Mouse (Mus musculus) forebrain, embryonic 16.5 days (tissue): ENCODE measurements around the gene Zfp120. TPM values are rescaled to one million over a fixed set of nuclear protein-coding genes. Genes with fewer than 3 reads are reported as not detected.
"Not testable (repeated sequence)": the region's sequence is repeated elsewhere in the genome, so short reads cannot be mapped to it uniquely, and the experiment has no call there.

Experiments
- ATAC-seq: fragments of 200-750 bp; cut with Nextera tagmentation; 2 replicates; pipeline ENCODE4 v1.8.0; 2017; ENCODE audit warnings: mild to moderate bottlenecking, moderate library complexity
- H3K27ac ChIP-seq: fragments of 300-500 bp; sonication (generic); 2 replicates; pipeline ENCODE4 v1.5.1; 2014; ENCODE audit warnings: low read length, control low read depth
- H3K27me3 ChIP-seq: fragments of 300-500 bp; sonication (generic); replicated peaks from 2 replicates; pipeline ENCODE4 v1.6.1; 2014; ENCODE audit warnings: low read length; ENCODE audit not compliant: control insufficient read depth, insufficient read depth
- H3K36me3 ChIP-seq: fragments of 300-500 bp; sonication (generic); 2 replicates; pipeline ENCODE4 v1.6.1; 2014; ENCODE audit not compliant: control insufficient read depth, insufficient read depth
- H3K4me1 ChIP-seq: fragments of 300-500 bp; sonication (generic); replicated peaks from 2 replicates; pipeline ENCODE4 v1.6.1; 2014; ENCODE audit warnings: low read length; ENCODE audit not compliant: control insufficient read depth, insufficient read depth
- H3K4me2 ChIP-seq: fragments of 300-500 bp; sonication (generic); 2 replicates; pipeline ENCODE4 v1.6.1; 2014; ENCODE audit warnings: mild to moderate bottlenecking, low read length, control low read depth
- H3K4me3 ChIP-seq: fragments of 300-500 bp; sonication (generic); replicated peaks from 2 replicates; pipeline ENCODE4 v1.5.1; 2014; ENCODE audit warnings: mild to moderate bottlenecking, low read length, control low read depth
- H3K9ac ChIP-seq: fragments of 300-500 bp; sonication (generic); replicated peaks from 2 replicates; pipeline ENCODE4 v1.6.1; 2014; ENCODE audit warnings: low read depth, low read length, control low read depth
- H3K9me3 ChIP-seq: fragments of 300-500 bp; sonication (generic); 2 replicates; pipeline ENCODE4 v1.6.1; 2016; ENCODE audit warnings: low read length; ENCODE audit not compliant: control insufficient read depth
- WGBS: fragments of 180-500 bp; shearing (Covaris S2); extraction: QIAGEN DNeasy Blood & Tissue Kit; methylation state at CpG from one replicate; pipeline ENCODE4 v1.1.7; 2014; 5-methylcytosine and 5-hydroxymethylcytosine counted together
- polyA plus RNA-seq: library from polyadenylated mRNA; unstranded; fragments of >200 nt; fragmentation: Nextera tagmentation; extraction: Ambion mirVana; gene quantifications from 2 replicates; pipeline ENCODE4 v1.2.1, GENCODE M21; 2015

The Zfp120 gene
- 12.2 and 13.1 TPM in 2 replicates for polyA plus RNA-seq

DNA sequence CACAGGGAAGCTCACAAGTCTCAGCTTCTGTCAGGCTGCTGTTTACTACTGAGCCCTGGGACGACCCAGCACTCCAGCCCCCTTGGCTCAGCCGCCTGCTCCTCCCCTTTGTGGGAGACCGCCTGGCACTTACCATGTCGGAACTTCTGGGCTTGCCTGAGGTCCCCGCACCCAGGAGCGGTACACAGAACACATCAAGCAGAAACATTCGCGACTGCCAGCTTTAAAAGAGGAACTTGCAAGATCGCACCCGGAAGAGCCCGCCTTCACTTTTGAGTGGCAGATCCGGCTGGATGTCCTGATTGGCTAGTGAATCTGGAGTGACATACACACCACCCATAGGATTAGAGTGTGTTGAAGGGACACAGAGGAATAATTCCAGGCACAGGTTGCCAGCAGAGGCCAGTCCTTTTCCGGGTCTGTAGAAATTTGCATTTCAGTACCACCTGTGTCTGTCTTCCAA lies at the start of gene Zfp120:
Gene Zfp120 (minus strand): TSS at position 274 of the 463 bp plus-strand sequence.
- Histone ChIP-seq H3K36me3 (peaks cover 14% of the 10 kb centered on the region), H3K9ac (peak within 1 kb of the TSS; percentile 78), H3K27me3 (no peaks in the 10 kb centered on the region), H3K27ac (peak within 1 kb of the TSS; percentile 76), H3K4me2 (peak within 1 kb of the TSS; percentile 55), H3K4me3 (peak within 1 kb of the TSS; percentile 88), H3K9me3 (peaks cover 4% of the 10 kb centered on the region), H3K4me1 (peaks cover 6% of the 10 kb centered on the region)
- ATAC-seq: peak; percentile 100
- WGBS: under 1% methylated on average over 13 of the region's 13 CpGs

DNA sequence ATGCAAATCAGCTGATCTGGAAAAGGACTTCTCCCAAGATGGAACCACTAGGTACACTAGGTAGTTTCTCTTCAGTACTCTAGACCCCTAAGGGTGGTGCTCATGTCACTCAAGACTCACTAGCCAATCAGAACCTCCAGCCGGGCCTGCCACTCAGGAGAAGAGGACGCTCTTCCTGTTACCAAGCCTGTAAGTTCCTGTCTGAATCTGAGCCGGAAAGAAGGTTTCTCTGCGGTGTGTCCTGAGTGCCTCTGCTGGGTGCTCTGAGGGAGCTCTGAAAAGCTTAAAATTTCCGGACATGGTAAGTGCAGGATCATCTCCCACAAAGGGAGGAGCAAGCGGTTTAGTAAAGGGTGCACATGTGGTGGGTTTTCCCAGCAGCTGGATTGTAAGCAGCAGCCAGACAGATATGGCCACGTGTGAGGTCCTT lies 45.1 kb upstream of the Zfp120 start, which contains the start of gene Gm14139:
Gene Gm14139 (plus strand): TSS at position 186 of the 430 bp plus-strand sequence.
- not testable (repeated sequence) for H3K27me3 ChIP-seq, H3K36me3 ChIP-seq, H3K4me3 ChIP-seq, H3K27ac ChIP-seq, H3K4me2 ChIP-seq, H3K9ac ChIP-seq, H3K9me3 ChIP-seq, H3K4me1 ChIP-seq, ATAC-seq
- 85% methylated on average over 7 of the region's 7 CpGs for WGBS

DNA sequence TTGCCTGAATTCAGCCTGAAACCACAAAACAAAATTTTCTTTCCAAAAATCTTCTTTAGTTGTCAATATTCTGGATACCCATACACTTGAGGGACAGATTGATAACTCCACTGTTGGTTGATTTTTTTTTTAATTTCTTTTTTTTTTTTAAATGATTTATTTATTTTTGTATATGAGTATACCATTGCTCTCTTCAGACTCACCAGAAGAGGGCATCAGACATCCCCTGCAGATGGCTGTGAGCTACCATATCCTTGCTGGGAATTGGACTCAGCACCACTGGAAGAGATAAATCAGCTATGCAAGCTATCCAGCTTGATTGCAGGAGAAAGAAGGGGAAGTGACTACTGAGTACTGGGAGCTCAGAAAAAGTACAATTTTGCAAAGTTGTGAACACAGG lies 44.5 kb upstream of the Zfp120 start:
- not testable (repeated sequence) for H3K4me2 ChIP-seq, H3K36me3 ChIP-seq, H3K27ac ChIP-seq, ATAC-seq, H3K9ac ChIP-seq, H3K9me3 ChIP-seq, H3K4me3 ChIP-seq, H3K4me1 ChIP-seq, H3K27me3 ChIP-seq

DNA sequence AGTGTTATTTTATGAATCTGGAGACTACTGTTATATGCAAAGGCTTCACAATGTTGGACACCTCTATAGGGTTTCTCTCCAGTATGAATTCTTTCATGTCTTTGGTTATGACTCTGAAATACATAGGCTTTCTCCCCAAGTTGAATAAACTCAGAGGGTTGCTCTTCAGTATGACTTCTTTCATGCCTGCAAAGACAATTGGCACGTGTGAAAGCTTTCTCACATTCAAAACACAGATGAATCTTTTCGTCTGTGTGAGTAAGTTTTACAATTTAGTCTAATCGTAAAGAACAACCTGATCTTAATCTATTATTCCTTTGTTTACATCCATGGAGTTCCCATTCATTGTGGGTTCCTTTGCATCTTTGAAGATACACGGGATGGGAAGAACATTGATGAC lies 43.1 kb upstream of the Zfp120 start, which contains the start of gene Gm10770:
Gene Gm10770 (minus strand): TSS at position 101 of the 400 bp plus-strand sequence.
- not testable (repeated sequence) for H3K27me3 ChIP-seq, H3K4me1 ChIP-seq, ATAC-seq, H3K9ac ChIP-seq, H3K36me3 ChIP-seq, H3K4me2 ChIP-seq, H3K27ac ChIP-seq, H3K9me3 ChIP-seq, H3K4me3 ChIP-seq
- WGBS: 79% methylated on average over 4 of the region's 4 CpGs

GRCm38 (mm10) chr2:150173833-150174232 lies 37.3 kb upstream of the Zfp120 start:
- H3K36me3 ChIP-seq: no peaks in the 10 kb centered on the region
- no peak overlapping the region for H3K4me2 ChIP-seq
- no peaks in the 10 kb centered on the region for H3K4me1 ChIP-seq
- H3K9ac ChIP-seq: no peak overlapping the region
- no peaks in the 10 kb centered on the region for H3K27me3 ChIP-seq
- ATAC-seq: no peak
- no peak overlapping the region for H3K4me3 ChIP-seq
- H3K27ac ChIP-seq: no peak overlapping the region
- peaks cover 6% of the 10 kb centered on the region; the same call in 1 of the 2 replicates for H3K9me3 ChIP-seq

GRCm38 (mm10) chr2:150166703-150167102 lies 30.2 kb upstream of the Zfp120 start:
- Histone ChIP-seq H3K9ac (no peak overlapping the region), H3K9me3 (no peaks in the 10 kb centered on the region), H3K36me3 (no peaks in the 10 kb centered on the region), H3K27ac (no peak overlapping the region), H3K4me1 (no peaks in the 10 kb centered on the region), H3K4me3 (no peak overlapping the region), H3K27me3 (no peaks in the 10 kb centered on the region), H3K4me2 (no peak overlapping the region)
- no peak for ATAC-seq

- Histone ChIP-seq H3K4me1 (peaks cover 6% of the 10 kb centered on the region), H3K36me3 (peaks cover 25% of the 10 kb centered on the region), H3K27ac (no peak overlapping the region), H3K9ac (no peak overlapping the region), H3K4me2 (no peak overlapping the region), H3K27me3 (no peaks in the 10 kb centered on the region), H3K9me3 (peaks cover 19% of the 10 kb centered on the region), H3K4me3 (no peak overlapping the region)
- 90% methylated on average over 2 of the region's 2 CpGs for WGBS
- ATAC-seq: no peak
Measured at GRCm38 (mm10) chr2:150132773-150133172, 3.7 kb downstream of the Zfp120 start.

DNA sequence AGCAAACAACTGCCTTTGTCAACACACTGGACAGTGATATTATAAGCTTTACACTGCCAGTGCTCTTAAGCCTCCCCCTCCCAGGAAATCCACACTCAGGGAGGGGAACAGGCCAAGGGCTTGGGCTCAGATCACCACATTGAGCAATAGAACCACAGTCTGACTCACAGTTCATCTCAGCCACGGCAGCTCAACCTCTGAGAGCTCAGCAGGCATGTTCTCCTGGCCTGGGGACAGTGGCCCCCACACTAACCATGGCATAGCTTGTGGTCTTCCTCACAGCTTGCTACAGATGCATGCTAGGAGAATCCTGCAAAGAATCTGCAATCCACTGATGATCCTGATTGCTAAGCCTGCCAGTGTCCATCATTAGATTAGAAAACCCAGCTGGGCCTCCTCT lies 4.5 kb downstream of the Zfp120 start:
- H3K9ac ChIP-seq, H3K27me3 ChIP-seq, H3K4me1 ChIP-seq, ATAC-seq, H3K4me3 ChIP-seq, H3K4me2 ChIP-seq, H3K27ac ChIP-seq: not testable (repeated sequence)
- WGBS: 89% methylated on average over 1 of the region's 1 CpGs
- peaks cover 21% of the 10 kb centered on the region for H3K9me3 ChIP-seq
- H3K36me3 ChIP-seq: peaks cover 25% of the 10 kb centered on the region

- no peaks in the 10 kb centered on the region for H3K27me3 ChIP-seq
- H3K27ac ChIP-seq: no peak overlapping the region
- H3K4me2 ChIP-seq: no peak overlapping the region
- 92% methylated on average over 10 of the region's 10 CpGs for WGBS
- H3K36me3 ChIP-seq: peaks cover 19% of the 10 kb centered on the region
- peaks cover 12% of the 10 kb centered on the region for H3K9me3 ChIP-seq
- H3K4me3 ChIP-seq: no peak overlapping the region
- no peaks in the 10 kb centered on the region for H3K4me1 ChIP-seq
- ATAC-seq: no peak
- H3K9ac ChIP-seq: no peak overlapping the region
Measured at GRCm38 (mm10) chr2:150111247-150111912, 25.1 kb downstream of the Zfp120 start.
